Mouse (Mus musculus) ES-E14 (cell line): ENCODE data around the gene Gm45337. TPM values are rescaled to one million over a fixed set of nuclear protein-coding genes. Genes with fewer than 3 reads are reported as not detected.
"Not testable (repeated sequence)": the region's sequence is repeated elsewhere in the genome, so short reads cannot be mapped to it uniquely, and the experiment has no call there.

ENCODE experiments used
- DNase-seq: peaks from one replicate; pipeline ENCODE4 v3.0.0-alpha.2; 2013; ENCODE audit warnings: low read depth, low spot score
- H3K27ac ChIP-seq: 2 replicates; pipeline ENCODE4 v1.5.1; 2012; ENCODE audit warnings: low read depth, mild to moderate bottlenecking, low read length, moderate library complexity, mixed read lengths; ENCODE audit not compliant: poor library complexity, insufficient read depth, severe bottlenecking
- H3K36me3 ChIP-seq: 2 replicates; pipeline ENCODE4 v1.6.1; 2012; ENCODE audit warnings: mild to moderate bottlenecking, low read length, moderate library complexity, mixed read lengths; ENCODE audit not compliant: control insufficient read depth, poor library complexity, insufficient read depth, severe bottlenecking
- H3K4me1 ChIP-seq, 2 experiments: fragments of 150-350 bp in 1 of 2; sonication (generic) in 1 of 2; 2 replicates each; pipeline ENCODE4 v1.6.1; 2012; ENCODE audit warnings: low read length in 2 of 2, mild to moderate bottlenecking in 1 of 2, mixed read lengths in 1 of 2; ENCODE audit not compliant: control insufficient read depth in 2 of 2, insufficient read depth in 2 of 2, poor library complexity in 1 of 2
- H3K4me3 ChIP-seq, 2 experiments: fragments of 150-350 bp in 1 of 2; sonication (generic) in 1 of 2; 2 replicates each; pipeline ENCODE4 v1.5.1; 2012; ENCODE audit warnings: low read length in 2 of 2, low read depth in 1 of 2, mild to moderate bottlenecking in 1 of 2, mixed read lengths in 1 of 2; ENCODE audit not compliant: insufficient read depth in 1 of 2, poor library complexity in 1 of 2, severe bottlenecking in 1 of 2
- H3K9ac ChIP-seq: 2 replicates; pipeline ENCODE4 v1.6.1; 2012; ENCODE audit warnings: low read depth, mild to moderate bottlenecking, low read length, mixed read lengths; ENCODE audit not compliant: poor library complexity, insufficient read depth, severe bottlenecking
- H3K9me3 ChIP-seq: fragments of 150-350 bp; sonication (generic); 2 replicates; pipeline ENCODE4 v1.6.1; 2012; ENCODE audit warnings: low read depth, mild to moderate bottlenecking, low read length; ENCODE audit not compliant: control insufficient read depth, insufficient read depth
- CHD2 ChIP-seq: IDR thresholded peaks from 2 replicates; pipeline ENCODE4 v1.6.1; 2014; ENCODE audit warnings: mild to moderate bottlenecking, low read depth, low read length, inconsistent platforms
- HCFC1 ChIP-seq: IDR thresholded peaks from 2 replicates; pipeline ENCODE4 v1.6.1; 2012; ENCODE audit warnings: low read length, inconsistent platforms, borderline replicate concordance; ENCODE audit not compliant: insufficient read depth
- MAFK ChIP-seq: IDR thresholded peaks from 2 replicates; pipeline ENCODE4 v1.6.1; 2014; ENCODE audit warnings: mild to moderate bottlenecking, low read depth, low read length, inconsistent platforms; ENCODE audit not compliant: insufficient read depth
- ZC3H11A ChIP-seq: IDR thresholded peaks from 2 replicates; pipeline ENCODE4 v1.6.1; 2012; ENCODE audit warnings: low read depth, mild to moderate bottlenecking, inconsistent platforms, low read length, borderline replicate concordance
- ZNF384 ChIP-seq: IDR thresholded peaks from 2 replicates; pipeline ENCODE4 v1.6.1; 2012; ENCODE audit warnings: low read depth, low read length, inconsistent platforms
- in situ Hi-C, 2 experiments: fragments of 600-800 bp; cut with MboI; formaldehyde crosslinking; loops; one replicate each; pipeline ENCODE4 v1.15.1; 2025; ENCODE audit warnings: low sequenced_read_pairs in 2 of 2, inconsistent platforms in 1 of 2; ENCODE audit not compliant: unreplicated experiment in 2 of 2
- total RNA-seq: library from RNA; depleted of rRNA; stranded (reverse); fragments of 300-350 nt; gene quantifications from 2 replicates; pipeline ENCODE4 v1.2.3, GENCODE M21; 2012; rRNA removed

Gm45337 gene
- total RNA-seq: not detected in 2 replicates

DNA sequence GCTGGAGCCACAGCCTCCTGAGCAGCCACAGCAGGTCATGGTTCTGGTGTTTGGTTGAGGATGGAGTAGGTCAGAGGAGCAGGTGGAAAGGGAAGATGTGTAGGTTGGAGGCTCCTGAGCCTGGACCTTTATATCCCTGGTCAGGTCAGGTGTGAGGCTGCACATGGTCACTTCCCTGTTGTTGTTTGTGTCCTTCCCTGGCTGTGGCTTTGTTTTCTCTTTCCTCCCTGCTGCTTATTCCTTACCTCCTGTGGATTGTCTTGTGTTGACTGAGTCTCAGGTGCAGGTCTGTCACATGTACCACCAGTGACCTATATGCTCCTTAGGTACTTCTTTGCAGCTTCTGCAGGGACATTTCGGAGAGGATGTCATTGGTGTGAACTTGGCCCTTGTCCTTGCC is at the start of gene Gm45337:
Gm45337 (minus strand) TSS at position 101 of the 400 bp plus-strand sequence.
- no peak for DNase-seq
- no peak within 1 kb of the TSS; the same call in 1 of the 2 replicates for H3K27ac ChIP-seq
- H3K9me3 ChIP-seq: no peaks in the 10 kb centered on the region
- peaks cover 0 to 4% of the 10 kb centered on the region in 2 experiments; a peak in 1 of 4 replicates for H3K4me1 ChIP-seq
- no peak within 1 kb of the TSS for H3K4me3 ChIP-seq
- TF ChIP-seq ZC3H11A: no peak
- no peak for TF ChIP-seq CHD2
- TF ChIP-seq MAFK: no peak
- no peak for TF ChIP-seq HCFC1
- no peak for TF ChIP-seq ZNF384
- no peak within 1 kb of the TSS for H3K9ac ChIP-seq
- H3K36me3 ChIP-seq: no peaks in the 10 kb centered on the region
- in situ Hi-C loops: loop anchor here in 1 of 2 experiments (10.0 kb wide), 1 partner anchor 110 kb away; the partner anchor contains the start of gene Gm2431

DNA sequence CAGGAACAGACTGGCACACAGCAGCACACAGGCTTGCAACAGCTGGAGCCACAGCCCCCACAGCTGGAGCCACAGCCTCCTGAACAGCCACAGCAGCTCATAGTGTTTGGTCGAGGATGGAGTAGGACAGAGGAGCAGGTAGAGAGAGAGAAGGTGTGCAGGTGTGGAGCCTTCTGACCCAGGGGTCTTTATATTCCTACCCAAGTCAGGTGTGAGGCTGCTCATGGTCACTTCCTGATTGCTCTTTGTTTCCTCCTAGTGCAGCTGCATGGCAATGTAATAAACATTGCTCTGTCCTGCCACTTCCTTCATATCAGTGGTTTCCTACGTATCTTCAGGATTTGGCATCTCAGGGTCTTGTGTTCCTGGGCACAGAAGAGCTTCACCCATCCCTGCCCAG is 45.9 kb upstream of the Gm45337 start, which contains the start of gene Gm10153:
Gm10153 (minus strand) TSS at position 101 of the 400 bp plus-strand sequence.
- H3K4me1 ChIP-seq: no peaks in the 10 kb centered on the region
- no peak within 1 kb of the TSS for H3K27ac ChIP-seq
- in situ Hi-C loops: no loop called here
- no peak within 1 kb of the TSS for H3K4me3 ChIP-seq
- no peak for DNase-seq
- H3K36me3 ChIP-seq: no peaks in the 10 kb centered on the region
- H3K9me3 ChIP-seq: no peaks in the 10 kb centered on the region
- no peak for TF ChIP-seq ZNF384
- H3K9ac ChIP-seq: no peak within 1 kb of the TSS

DNA sequence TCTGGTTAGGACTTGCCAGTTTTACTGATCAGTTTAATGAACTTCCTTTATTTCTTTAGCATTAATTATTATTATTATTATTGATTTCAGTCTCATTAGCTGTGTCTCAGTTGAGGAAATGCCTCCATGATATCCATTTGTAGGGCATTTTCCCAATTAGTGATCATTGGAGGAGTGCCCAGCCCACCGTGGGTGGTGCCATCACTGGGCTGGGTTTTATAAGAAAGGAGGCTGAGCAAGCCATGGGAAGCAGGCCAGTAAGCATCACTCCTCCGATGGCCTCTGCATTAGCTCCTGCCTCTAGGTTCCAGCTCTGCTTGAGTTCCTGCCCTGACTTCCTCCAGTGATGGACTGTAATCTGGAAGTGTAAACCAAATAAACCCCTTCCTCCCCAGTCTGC is 43.7 kb upstream of the Gm45337 start:
- TF ChIP-seq CHD2 (no peak), MAFK (no peak), ZC3H11A (no peak), HCFC1 (no peak), ZNF384 (no peak)
- in situ Hi-C loops: no loop called here
- DNase-seq: no peak

DNA sequence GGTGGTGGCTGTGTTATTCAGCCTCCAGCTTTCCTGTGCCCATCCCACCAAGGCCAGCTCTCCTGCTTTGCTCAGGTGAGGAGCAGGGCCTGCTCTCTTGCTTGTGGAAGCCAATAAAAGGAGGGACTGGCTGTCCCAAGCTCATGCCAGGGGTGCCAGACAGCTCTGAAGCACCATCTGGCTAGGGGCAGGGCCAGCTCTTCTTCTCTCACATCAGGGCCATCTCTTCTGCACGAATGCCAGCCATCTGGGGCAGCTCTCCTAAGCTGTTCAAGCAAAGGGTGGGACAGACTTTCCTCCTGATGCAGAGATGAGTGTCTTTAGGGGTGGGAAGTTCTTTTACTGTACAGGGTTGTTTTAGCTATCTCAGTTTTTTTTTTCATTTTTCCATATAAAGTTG is 36.6 kb upstream of the Gm45337 start:
- Histone ChIP-seq H3K9ac (no peak overlapping the region), H3K36me3 (no peaks in the 10 kb centered on the region), H3K27ac (no peak overlapping the region), H3K4me1 (no peaks in the 10 kb centered on the region), H3K4me3 (no peak overlapping the region), H3K9me3 (no peaks in the 10 kb centered on the region)
- TF ChIP-seq CHD2: no peak
- no peak for TF ChIP-seq ZC3H11A
- no peak for DNase-seq
- in situ Hi-C loops: no loop called here

More for the DNA sequence above, 43.7 kb upstream of the Gm45337 start:
- no peak overlapping the region for H3K4me3 ChIP-seq
- no peaks in the 10 kb centered on the region for H3K4me1 ChIP-seq
- H3K36me3 ChIP-seq: no peaks in the 10 kb centered on the region
- no peaks in the 10 kb centered on the region for H3K9me3 ChIP-seq
- H3K27ac ChIP-seq: no peak overlapping the region
- no peak overlapping the region for H3K9ac ChIP-seq

DNA sequence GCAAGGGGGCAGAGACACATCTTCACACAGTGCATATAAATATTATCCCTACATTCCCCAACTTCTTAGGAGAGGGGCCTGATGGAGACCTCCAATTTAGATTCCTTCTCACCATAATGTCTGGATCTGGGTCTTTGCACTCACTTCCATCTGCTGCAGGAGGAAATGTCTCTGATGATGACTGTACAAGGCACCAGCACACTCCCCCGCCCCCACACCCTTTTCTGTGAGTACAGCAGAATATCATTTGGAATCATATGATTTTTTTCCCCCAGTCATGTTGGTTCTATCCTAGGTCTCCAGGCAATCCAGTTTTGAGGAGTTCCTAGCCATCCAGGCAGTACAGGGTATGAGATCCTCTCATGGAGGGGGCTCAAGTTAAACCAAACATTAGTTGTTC is 34.3 kb upstream of the Gm45337 start:
- no peak overlapping the region for H3K4me3 ChIP-seq
- in situ Hi-C loops: no loop called here
- DNase-seq: no peak
- no peaks in the 10 kb centered on the region for H3K4me1 ChIP-seq
- no peaks in the 10 kb centered on the region for H3K36me3 ChIP-seq
- no peak for TF ChIP-seq HCFC1
- TF ChIP-seq ZNF384: no peak
- TF ChIP-seq CHD2: no peak
- TF ChIP-seq ZC3H11A: no peak
- no peak for TF ChIP-seq MAFK
- H3K9me3 ChIP-seq: no peaks in the 10 kb centered on the region
- H3K9ac ChIP-seq: no peak overlapping the region
- no peak overlapping the region for H3K27ac ChIP-seq

DNA sequence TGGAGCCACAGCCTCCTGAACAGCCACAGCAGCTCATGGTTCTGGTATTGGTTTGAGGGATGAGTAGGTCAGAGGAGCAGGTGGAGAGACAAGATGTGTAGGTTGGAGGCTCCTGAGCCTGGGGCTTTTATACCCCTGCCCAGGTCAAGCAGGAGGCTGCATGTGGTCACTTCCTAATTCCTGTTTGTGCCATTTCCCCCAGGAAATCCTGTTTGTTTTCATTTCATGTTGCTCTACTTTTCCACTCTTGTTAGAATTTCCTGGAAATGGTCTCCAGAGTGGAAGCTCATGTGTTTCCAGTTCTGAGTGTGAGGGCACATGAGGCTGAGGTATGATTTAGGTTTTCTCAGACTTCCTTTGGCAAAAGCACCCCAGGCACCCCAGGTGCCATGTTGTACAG is 31.5 kb upstream of the Gm45337 start, which contains the start of gene Krtap5-2:
Krtap5-2 (minus strand) TSS at position 101 of the 400 bp plus-strand sequence.
- in situ Hi-C loops, H3K36me3 ChIP-seq, H3K4me1 ChIP-seq, H3K9ac ChIP-seq, H3K27ac ChIP-seq, DNase-seq, H3K4me3 ChIP-seq, H3K9me3 ChIP-seq: not testable (repeated sequence)
